Mouse (Mus musculus) thymus, adult 2 months (tissue): ENCODE results near the gene Syt12.

Experiments
- CTCF ChIP-seq: fragments of 200-500 bp; IDR thresholded peaks from 2 replicates; pipeline ENCODE4 v1.5.1; 2012; ENCODE audit warnings: mild to moderate bottlenecking, control low read depth, low read length, moderate library complexity, borderline replicate concordance; ENCODE audit not compliant: control insufficient read depth, poor library complexity, insufficient read depth; ENCODE audit errors: extremely low read depth
- POLR2A ChIP-seq: fragments of 200-500 bp; IDR thresholded peaks from 2 replicates; pipeline ENCODE4 v1.6.1; 2012; ENCODE audit warnings: mild to moderate bottlenecking, low read length, control low read depth, moderate library complexity; ENCODE audit not compliant: control insufficient read depth, poor library complexity, insufficient read depth; ENCODE audit errors: extremely low read depth

DNA sequence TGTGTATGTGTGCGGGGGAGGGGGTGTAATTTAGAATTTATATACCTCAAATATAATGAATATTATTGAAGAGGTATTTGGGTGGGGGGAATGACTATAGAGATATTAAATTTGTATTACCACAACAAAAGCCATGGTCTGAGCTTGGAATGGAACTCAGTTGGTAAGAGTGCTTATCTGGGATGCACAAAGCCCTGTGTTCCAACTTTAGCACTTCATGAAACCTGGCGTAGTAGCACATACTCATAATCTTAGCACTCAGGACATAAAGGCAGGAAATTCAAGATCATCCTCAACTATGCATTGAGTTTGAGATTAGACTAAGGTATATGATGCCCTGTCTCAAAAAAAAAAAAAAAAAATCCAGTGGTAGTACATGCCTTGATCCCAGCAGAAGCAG lies 72.4 kb downstream of the Syt12 start:
- TF ChIP-seq CTCF: no peak
- no peak for TF ChIP-seq POLR2A
